ENCODE assay signal across 8 mouse cellular contexts in genomic region chr16:94526344-94527151, GRCm38 (mm10). TPM values are rescaled to one million over a fixed set of nuclear protein-coding genes. Genes with fewer than 3 reads are reported as not detected.
A peak's percentile ranks its signal among the peaks of the same experiment; 100 is the strongest.
DNase-seq lines count a peak whose midpoint lies in the region; ATAC-seq lines count a peak whose summit lies in the region.

Gene Vps26c, minus strand, starts transcription at chr16:94526830.

- under 1% methylated on average over 92 of the region's 93 CpGs for whole genome bisulfite sequencing in hindbrain, embryonic 15.5 days

- H3K27me3 ChIP-seq in hindbrain, embryonic 15.5 days: no peaks in the 10 kb centered on the region

- DNase-seq in T-cell, adult 2 months (ENCODE audit: low spot score): peak; percentile 98
- peak; percentile 96 to 97 for DNase-seq in cerebellum, postnatal 36 days
- peak; percentile 96 to 97 for DNase-seq in frontal cortex, postnatal 36 days (ENCODE audit: low spot score in 2 of 2)
- peak; percentile 95 for DNase-seq in left cerebral cortex, adult 11 months (ENCODE audit: low spot score)
- DNase-seq in lung, postnatal 4 days: peak; percentile 98 to 99
- peak; percentile 96 for DNase-seq in retina, postnatal 7 days (ENCODE audit: low read depth, low spot score)
- DNase-seq in urinary bladder, adult 2 months (ENCODE audit: low spot score): peak; percentile 96

- H3K9ac ChIP-seq in hindbrain, embryonic 15.5 days: peak within 1 kb of the TSS; percentile 73

- no peaks in the 10 kb centered on the region for H3K9me3 ChIP-seq in hindbrain, embryonic 15.5 days

- peak within 1 kb of the TSS; percentile 68 for H3K4me3 ChIP-seq in hindbrain, embryonic 15.5 days

- no peaks in the 10 kb centered on the region for H3K36me3 ChIP-seq in hindbrain, embryonic 15.5 days

- peak within 1 kb of the TSS; percentile 57 for H3K4me2 ChIP-seq in hindbrain, embryonic 15.5 days

- H3K27ac ChIP-seq in hindbrain, embryonic 15.5 days (replicated peaks): peak within 1 kb of the TSS; percentile 94

- ATAC-seq in hindbrain, embryonic 15.5 days (ENCODE audit: low FRiP score, low read depth): peak; percentile 94

- peaks cover 30% of the 10 kb centered on the region for H3K4me1 ChIP-seq in hindbrain, embryonic 15.5 days (replicated peaks)

RNA-seq across cellular contexts. Expression of gene Vps26c, which starts in this region (rescaled TPM):
- polyA plus RNA-seq in hindbrain, embryonic 15.5 days (2015; fragmentation: Nextera tagmentation; extraction: Ambion mirVana): 86.9 and 88.7 TPM in 2 replicates
- 52.4 and 64.7 TPM in 2 replicates for polyA plus RNA-seq in urinary bladder, adult 2 months (2012; rRNA removed)

Comparison
In these comparisons a context has a peak if more than half of its experiments do, and no peak if none do; other contexts are left out.
1. Peak in every context shown above with its lines: DNase-seq, ATAC-seq, H3K4me3 ChIP-seq and H3K27ac ChIP-seq.